Mouse (Mus musculus) limb, embryonic 15.5 days (tissue): ENCODE data around the gene Zfp362. TPM values are rescaled to one million over a fixed set of nuclear protein-coding genes. Genes with fewer than 3 reads are reported as not detected.

Experiments used
- ATAC-seq: fragments of 200-750 bp; cut with Nextera tagmentation; 2 replicates; pipeline ENCODE4 v1.8.0; 2017; ENCODE audit warnings: low read depth, moderate TSS enrichment; ENCODE audit not compliant: insufficient number of reproducible peaks, low FRiP score, low TSS enrichment
- H3K27ac ChIP-seq: fragments of 300-500 bp; sonication (generic); 2 replicates; pipeline ENCODE4 v1.5.1; 2015; ENCODE audit warnings: moderate library complexity, mild to moderate bottlenecking, inconsistent platforms
- H3K27me3 ChIP-seq: fragments of 300-500 bp; sonication (generic); 2 replicates; pipeline ENCODE4 v1.6.1; 2015; ENCODE audit warnings: inconsistent platforms
- H3K36me3 ChIP-seq: fragments of 300-500 bp; sonication (generic); 2 replicates; pipeline ENCODE4 v1.6.1; 2015; ENCODE audit warnings: inconsistent platforms
- H3K4me1 ChIP-seq: fragments of 300-500 bp; sonication (generic); 2 replicates; pipeline ENCODE4 v1.6.1; 2015; ENCODE audit warnings: inconsistent platforms
- H3K4me2 ChIP-seq: fragments of 300-500 bp; sonication (generic); 2 replicates; pipeline ENCODE4 v1.6.1; 2015; ENCODE audit warnings: mild to moderate bottlenecking, inconsistent platforms
- H3K4me3 ChIP-seq: fragments of 300-500 bp; sonication (generic); 2 replicates; pipeline ENCODE4 v1.5.1; 2015; ENCODE audit warnings: mild to moderate bottlenecking, inconsistent platforms
- H3K9ac ChIP-seq: fragments of 300-500 bp; sonication (generic); 2 replicates; pipeline ENCODE4 v1.6.1; 2015; ENCODE audit warnings: inconsistent platforms
- H3K9me3 ChIP-seq: fragments of 300-500 bp; sonication (generic); 2 replicates; pipeline ENCODE4 v1.6.1; 2016; ENCODE audit warnings: inconsistent platforms
- WGBS: fragments of 180-500 bp; shearing (Covaris S2); methylation state at CpG from one replicate; pipeline ENCODE4 v1.1.7; 2015; 5-methylcytosine and 5-hydroxymethylcytosine counted together
- polyA plus RNA-seq: library from polyadenylated mRNA; unstranded; fragments of >200 nt; fragmentation: Nextera tagmentation; extraction: Ambion mirVana; gene quantifications from 2 replicates; pipeline ENCODE4 v1.2.1, GENCODE M21; 2015

The Zfp362 gene
- polyA plus RNA-seq, 1 experiment from 2014 or later: 37.4 TPM

DNA sequence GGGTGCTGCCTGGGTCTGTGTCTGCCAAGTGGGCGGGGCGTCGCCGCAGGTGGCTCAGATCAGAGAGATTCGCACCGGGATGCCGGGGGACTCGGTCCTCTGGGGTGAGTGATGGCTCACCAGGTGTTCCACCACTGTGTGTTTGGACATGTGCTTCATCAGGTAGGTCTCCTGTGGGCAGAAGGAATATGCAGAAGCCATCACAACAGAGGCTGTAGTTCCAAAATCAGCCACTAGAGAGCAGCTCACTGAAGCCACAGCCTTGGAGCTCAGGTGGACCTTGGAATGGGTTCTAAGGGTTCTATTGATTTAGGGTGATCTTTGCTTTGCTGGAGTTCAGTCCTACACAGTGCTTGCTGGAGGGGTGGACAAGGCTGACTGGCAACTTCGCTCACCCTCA lies 31.4 kb downstream of the Zfp362 start:
- Histone ChIP-seq H3K4me3 (no peak overlapping the region), H3K9ac (no peak overlapping the region), H3K4me2 (no peak overlapping the region), H3K27me3 (no peaks in the 10 kb centered on the region), H3K9me3 (no peaks in the 10 kb centered on the region), H3K4me1 (0 out of 2 replicates have a peak, but pooled peaks cover 4% of the 10 kb centered on the region), H3K27ac (no peak overlapping the region), H3K36me3 (peaks cover 76% of the 10 kb centered on the region)
- 88% methylated on average over 9 of the region's 9 CpGs for WGBS
- ATAC-seq: no peak

DNA sequence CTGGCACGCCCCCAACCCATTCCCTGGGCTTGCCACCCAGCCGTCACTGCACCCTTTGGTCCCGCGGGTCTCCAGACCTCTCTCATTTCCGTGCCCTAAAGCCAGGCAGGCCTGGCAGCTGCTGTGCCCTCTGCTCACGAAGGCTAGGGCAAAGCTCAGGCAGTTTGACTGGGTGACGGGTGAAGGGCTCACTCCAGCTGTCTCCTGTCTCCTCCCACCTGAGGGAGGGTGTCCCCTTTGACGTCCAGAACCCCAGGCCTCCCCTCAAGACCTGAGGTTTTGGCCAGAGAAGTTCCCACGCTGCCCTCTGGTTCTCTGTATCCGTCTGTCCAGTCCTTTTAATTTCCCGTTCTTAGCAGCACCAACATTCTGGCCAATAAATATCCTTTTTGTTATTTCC lies 32.0 kb downstream of the Zfp362 start:
- H3K36me3 ChIP-seq: peaks cover 69% of the 10 kb centered on the region
- no peak overlapping the region for H3K4me3 ChIP-seq
- no peak overlapping the region for H3K4me2 ChIP-seq
- no peaks in the 10 kb centered on the region for H3K27me3 ChIP-seq
- H3K27ac ChIP-seq: no peak overlapping the region
- 82% methylated on average over 11 of the region's 11 CpGs for WGBS
- 0 out of 2 replicates have a peak, but pooled peaks cover 4% of the 10 kb centered on the region for H3K4me1 ChIP-seq
- ATAC-seq: no peak
- H3K9ac ChIP-seq: no peak overlapping the region
- no peaks in the 10 kb centered on the region for H3K9me3 ChIP-seq

DNA sequence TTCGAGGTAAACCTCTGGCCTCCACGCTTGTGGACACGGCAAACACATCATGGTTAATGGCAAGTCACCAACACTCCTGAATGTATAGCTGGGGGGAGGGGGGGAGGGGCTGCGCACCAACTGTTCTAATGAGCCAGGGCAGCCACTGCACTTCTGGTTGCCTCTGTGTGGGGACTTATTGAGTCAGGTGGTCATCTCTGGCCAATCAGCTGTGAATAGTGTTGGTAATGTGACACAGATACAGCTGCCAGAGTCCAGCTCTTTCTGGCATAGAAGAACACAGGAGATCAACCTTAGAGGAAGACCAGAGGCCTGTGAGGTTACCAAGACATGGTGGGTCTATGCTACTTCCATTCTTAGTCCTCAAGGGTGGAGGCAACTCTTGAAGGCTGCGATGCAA lies 35.1 kb downstream of the Zfp362 start:
- H3K36me3 ChIP-seq: peaks cover 39% of the 10 kb centered on the region
- 0 out of 2 replicates have a peak, but pooled peaks cover 4% of the 10 kb centered on the region for H3K4me1 ChIP-seq
- H3K9ac ChIP-seq: no peak overlapping the region
- H3K27ac ChIP-seq: no peak overlapping the region
- no peak for ATAC-seq
- no peak overlapping the region for H3K4me3 ChIP-seq
- H3K9me3 ChIP-seq: no peaks in the 10 kb centered on the region
- no peak overlapping the region for H3K4me2 ChIP-seq
- no peaks in the 10 kb centered on the region for H3K27me3 ChIP-seq
- WGBS: 70% methylated on average over 5 of the region's 5 CpGs

DNA sequence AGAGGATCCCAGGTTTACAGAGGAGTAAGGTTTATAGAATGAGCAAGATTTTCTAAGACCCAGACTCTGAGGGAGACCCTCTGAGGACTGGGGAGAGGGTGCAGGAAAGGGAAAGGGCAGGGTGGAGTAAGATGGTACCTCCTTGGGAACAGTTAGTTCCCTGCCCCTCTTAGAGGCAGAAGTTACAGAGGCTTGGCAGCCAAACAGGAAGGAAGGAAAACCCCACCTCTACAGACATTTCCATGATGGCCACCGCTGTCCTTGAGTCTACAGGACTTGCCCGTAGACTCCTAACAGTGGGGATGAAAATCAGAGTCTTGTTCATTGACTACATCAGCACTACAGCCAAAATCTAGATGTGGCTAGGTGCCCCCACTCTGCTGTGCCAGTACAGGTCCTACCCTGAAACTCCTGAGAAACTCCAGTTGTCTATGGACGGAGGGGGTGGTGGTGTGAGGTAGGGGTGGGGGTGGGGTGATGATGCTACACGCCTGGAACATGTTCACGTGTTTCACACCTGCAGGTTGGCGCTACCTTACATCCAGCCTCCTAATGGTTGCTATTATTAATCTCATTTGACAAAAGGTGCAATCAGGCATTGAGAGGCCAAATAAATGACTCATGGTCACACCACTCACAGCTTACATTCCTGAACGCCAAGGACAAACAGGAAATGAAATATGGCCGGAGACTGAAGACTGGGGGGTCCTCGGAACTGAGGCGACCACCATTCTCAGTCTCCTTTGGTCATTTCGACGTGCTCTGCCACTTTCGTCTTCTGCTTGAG lies 36.1 kb downstream of the Zfp362 start:
- Histone ChIP-seq H3K4me3 (no peak overlapping the region), H3K27ac (no peak overlapping the region), H3K4me1 (0 out of 2 replicates have a peak, but pooled peaks cover 4% of the 10 kb centered on the region), H3K27me3 (no peaks in the 10 kb centered on the region), H3K36me3 (peaks cover 30% of the 10 kb centered on the region), H3K9ac (no peak overlapping the region), H3K9me3 (no peaks in the 10 kb centered on the region), H3K4me2 (no peak overlapping the region)
- ATAC-seq: no peak
- 77% methylated on average over 13 of the region's 13 CpGs for WGBS

DNA sequence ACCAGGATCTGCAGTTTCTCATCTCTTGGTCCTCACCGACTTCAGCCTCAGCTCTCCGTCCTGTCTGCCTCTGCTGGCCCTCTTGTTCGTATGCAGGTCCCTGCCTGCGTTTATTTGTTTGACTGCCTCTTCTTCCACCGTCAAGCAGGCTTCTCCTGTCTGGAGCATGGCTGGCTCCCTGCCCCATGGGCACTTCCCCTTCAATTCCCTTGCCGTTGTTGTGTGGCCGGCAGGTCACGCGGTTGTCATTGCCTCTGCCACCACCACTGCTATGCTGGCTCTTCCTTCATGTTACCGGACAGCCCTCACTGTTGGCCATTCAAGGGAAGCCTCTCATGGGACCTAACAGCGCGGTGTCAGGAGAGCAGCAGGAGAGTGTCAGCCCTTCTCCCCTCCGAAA lies 37.7 kb downstream of the Zfp362 start:
- no peak overlapping the region for H3K9ac ChIP-seq
- H3K27ac ChIP-seq: no peak overlapping the region
- no peak overlapping the region for H3K4me3 ChIP-seq
- ATAC-seq: no peak
- peaks cover 14% of the 10 kb centered on the region for H3K36me3 ChIP-seq
- 0 out of 2 replicates have a peak, but pooled peaks cover 4% of the 10 kb centered on the region for H3K4me1 ChIP-seq
- H3K27me3 ChIP-seq: no peaks in the 10 kb centered on the region
- H3K4me2 ChIP-seq: no peak overlapping the region
- H3K9me3 ChIP-seq: no peaks in the 10 kb centered on the region
- WGBS: 70% methylated on average over 13 of the region's 13 CpGs

DNA sequence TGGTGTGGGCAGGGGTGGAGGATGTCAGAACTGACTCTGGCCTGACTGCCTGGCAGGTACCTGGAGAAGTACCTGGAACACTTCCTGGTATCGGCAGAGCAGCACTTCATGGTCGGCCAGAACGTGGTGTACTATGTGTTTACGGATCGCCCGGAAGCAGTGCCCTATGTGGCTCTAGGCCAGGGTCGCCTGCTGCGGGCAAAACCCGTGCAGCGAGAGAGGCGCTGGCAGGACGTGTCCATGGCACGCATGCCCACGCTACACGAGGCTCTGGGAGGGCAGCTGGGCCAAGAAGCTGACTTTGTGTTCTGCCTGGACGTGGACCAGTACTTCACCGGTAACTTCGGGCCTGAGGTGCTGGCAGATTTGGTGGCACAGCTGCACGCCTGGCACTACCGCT lies 38.9 kb downstream of the Zfp362 start:
- Histone ChIP-seq H3K4me1 (0 out of 2 replicates have a peak, but pooled peaks cover 4% of the 10 kb centered on the region), H3K27ac (no peak overlapping the region), H3K4me3 (no peak overlapping the region), H3K9ac (no peak overlapping the region), H3K27me3 (no peaks in the 10 kb centered on the region), H3K9me3 (no peaks in the 10 kb centered on the region), H3K4me2 (no peak overlapping the region), H3K36me3 (peaks cover 3% of the 10 kb centered on the region; the same call in 1 of the 2 replicates)
- 93% methylated on average over 20 of the region's 20 CpGs for WGBS
- no peak for ATAC-seq

DNA sequence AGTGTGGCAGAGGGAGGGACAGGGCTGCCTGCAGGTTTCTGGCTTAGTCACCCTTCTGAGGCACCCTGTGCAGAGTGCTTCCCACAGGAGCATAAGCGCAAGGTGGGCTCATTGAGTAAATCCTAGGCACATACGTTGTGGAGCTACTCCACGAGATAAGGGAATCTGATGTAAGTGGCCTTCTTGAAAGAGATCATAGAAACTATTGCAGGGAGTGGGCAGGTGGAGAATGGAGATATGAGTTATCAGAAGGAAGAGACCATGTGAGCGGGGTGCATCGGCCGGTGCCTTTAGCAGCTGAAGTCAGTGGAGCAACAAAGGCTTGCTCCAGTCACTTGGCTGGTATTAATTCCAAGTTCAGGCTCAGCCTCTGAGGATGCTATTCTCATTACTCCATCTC lies 45.8 kb downstream of the Zfp362 start:
- no peaks in the 10 kb centered on the region for H3K9me3 ChIP-seq
- 0 out of 2 replicates have a peak, but pooled peaks cover 1% of the 10 kb centered on the region for H3K36me3 ChIP-seq
- no peak overlapping the region for H3K9ac ChIP-seq
- no peak overlapping the region for H3K27ac ChIP-seq
- H3K4me2 ChIP-seq: no peak overlapping the region
- peaks cover 11% of the 10 kb centered on the region; the same call in 1 of the 2 replicates for H3K4me1 ChIP-seq
- no peaks in the 10 kb centered on the region for H3K27me3 ChIP-seq
- WGBS: 90% methylated on average over 6 of the region's 6 CpGs
- ATAC-seq: no peak
- no peak overlapping the region for H3K4me3 ChIP-seq

DNA sequence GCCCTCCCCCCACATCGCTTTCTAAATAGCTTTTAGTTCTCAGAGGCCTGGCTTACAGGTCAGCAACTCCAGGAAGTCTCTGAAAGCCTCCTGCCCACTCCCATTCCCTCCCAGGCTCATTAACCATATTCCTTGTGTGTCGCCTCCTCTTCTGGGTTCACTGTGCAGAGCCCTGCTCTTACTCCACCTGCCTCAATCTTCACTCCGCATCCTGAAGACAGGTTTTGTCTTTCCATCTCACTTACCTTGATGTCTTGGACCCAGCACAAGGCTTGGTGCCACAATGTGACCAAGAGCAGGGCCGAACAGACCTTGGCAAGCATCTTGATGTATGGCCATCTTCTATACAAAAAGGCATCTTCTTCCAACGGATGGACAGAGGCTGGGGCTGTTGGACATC lies 46.6 kb downstream of the Zfp362 start:
- Histone ChIP-seq H3K4me3 (no peak overlapping the region), H3K4me1 (peaks cover 13% of the 10 kb centered on the region; the same call in 1 of the 2 replicates), H3K27me3 (no peaks in the 10 kb centered on the region), H3K9ac (no peak overlapping the region), H3K36me3 (0 out of 2 replicates have a peak, but pooled peaks cover 4% of the 10 kb centered on the region), H3K4me2 (no peak overlapping the region), H3K27ac (no peak overlapping the region), H3K9me3 (no peaks in the 10 kb centered on the region)
- WGBS: 82% methylated on average over 5 of the region's 5 CpGs
- ATAC-seq: no peak

DNA sequence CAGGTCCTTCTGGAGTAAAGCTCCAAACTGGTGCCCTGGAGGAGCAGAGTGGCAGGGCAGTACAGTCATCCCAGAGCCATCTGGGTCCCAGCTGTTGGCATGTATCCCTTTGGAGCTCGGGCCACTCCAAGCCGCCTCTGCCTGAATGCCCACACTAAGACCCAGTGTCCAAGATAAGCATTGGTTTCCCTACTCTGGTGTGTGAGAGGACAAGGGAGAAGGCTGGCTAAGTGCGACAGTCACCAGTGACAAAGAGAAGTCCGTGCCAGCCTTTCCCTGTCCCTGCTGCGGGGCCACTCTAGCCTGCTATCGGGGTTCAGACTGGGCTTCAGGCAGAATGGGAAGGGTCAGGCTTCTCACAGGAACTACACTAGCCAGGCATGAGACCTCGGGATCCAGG lies 49.9 kb downstream of the Zfp362 start:
- Histone ChIP-seq H3K9ac (no peak overlapping the region), H3K36me3 (peaks cover 36% of the 10 kb centered on the region), H3K4me3 (no peak overlapping the region), H3K4me2 (no peak overlapping the region), H3K4me1 (peaks cover 16% of the 10 kb centered on the region; the same call in 1 of the 2 replicates), H3K27ac (0 out of 2 replicates have a peak overlapping the region, but pooled peaks have one; percentile 11), H3K9me3 (no peaks in the 10 kb centered on the region), H3K27me3 (no peaks in the 10 kb centered on the region)
- ATAC-seq: no peak
- 75% methylated on average over 7 of the region's 7 CpGs for WGBS

DNA sequence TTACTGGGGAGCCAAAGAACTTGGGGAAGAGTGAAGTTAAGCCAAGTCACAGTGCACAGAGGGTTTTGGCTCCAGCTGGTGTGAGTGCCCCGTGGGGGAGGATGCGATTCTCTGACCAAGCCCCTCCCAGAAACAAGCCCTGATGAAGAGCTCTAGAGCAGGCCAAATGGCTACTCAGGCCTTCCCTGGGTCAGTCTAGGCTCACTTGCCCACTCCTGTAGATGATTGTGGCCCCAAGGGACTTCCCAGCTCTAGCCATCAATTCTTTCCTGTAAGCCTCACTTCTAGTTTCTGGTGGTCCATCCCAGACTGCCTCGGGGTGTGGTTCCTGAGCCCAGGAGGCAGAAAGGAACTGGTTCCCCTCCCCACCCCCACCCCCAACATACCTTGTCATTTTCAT lies 50.8 kb downstream of the Zfp362 start, which contains the start of gene A3galt2:
Gene A3galt2, plus strand, starts transcription at position 301 of the 400 bp plus-strand sequence.
- H3K9me3 ChIP-seq: no peaks in the 10 kb centered on the region
- 0 out of 2 replicates have a peak within 1 kb of the TSS, but pooled peaks have one; percentile 11 for H3K27ac ChIP-seq
- peaks cover 16% of the 10 kb centered on the region; the same call in 1 of the 2 replicates for H3K4me1 ChIP-seq
- no peak within 1 kb of the TSS for H3K9ac ChIP-seq
- no peak within 1 kb of the TSS for H3K4me2 ChIP-seq
- no peaks in the 10 kb centered on the region for H3K27me3 ChIP-seq
- ATAC-seq: no peak
- WGBS: 71% methylated on average over 3 of the region's 3 CpGs
- peaks cover 43% of the 10 kb centered on the region for H3K36me3 ChIP-seq
- no peak within 1 kb of the TSS for H3K4me3 ChIP-seq

DNA sequence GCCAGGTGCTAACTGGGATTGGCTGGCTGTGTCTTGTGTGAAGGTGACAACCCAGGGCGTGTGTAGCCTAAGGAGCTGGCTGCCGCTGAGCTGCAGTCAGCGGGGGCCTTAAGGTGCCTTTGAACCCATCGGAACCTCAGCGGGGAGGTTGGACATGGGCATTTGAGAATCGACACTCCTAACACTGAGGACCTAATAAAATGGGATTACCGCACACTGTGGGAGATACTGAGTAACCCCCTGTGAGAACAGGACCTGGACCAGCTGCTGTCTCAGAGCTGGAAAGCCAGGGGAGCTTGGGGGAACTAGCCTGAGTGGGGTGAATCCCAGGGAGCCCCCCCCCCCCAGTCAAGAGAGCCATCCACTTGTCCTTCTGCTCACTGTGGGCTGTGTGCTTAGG lies 52.3 kb downstream of the Zfp362 start:
- Histone ChIP-seq H3K27me3 (no peaks in the 10 kb centered on the region), H3K4me3 (no peak overlapping the region), H3K9ac (no peak overlapping the region), H3K27ac (no peak overlapping the region), H3K4me1 (peaks cover 16% of the 10 kb centered on the region; the same call in 1 of the 2 replicates), H3K36me3 (peaks cover 58% of the 10 kb centered on the region), H3K9me3 (no peaks in the 10 kb centered on the region), H3K4me2 (no peak overlapping the region)
- no peak for ATAC-seq
- WGBS: 77% methylated on average over 7 of the region's 7 CpGs

DNA sequence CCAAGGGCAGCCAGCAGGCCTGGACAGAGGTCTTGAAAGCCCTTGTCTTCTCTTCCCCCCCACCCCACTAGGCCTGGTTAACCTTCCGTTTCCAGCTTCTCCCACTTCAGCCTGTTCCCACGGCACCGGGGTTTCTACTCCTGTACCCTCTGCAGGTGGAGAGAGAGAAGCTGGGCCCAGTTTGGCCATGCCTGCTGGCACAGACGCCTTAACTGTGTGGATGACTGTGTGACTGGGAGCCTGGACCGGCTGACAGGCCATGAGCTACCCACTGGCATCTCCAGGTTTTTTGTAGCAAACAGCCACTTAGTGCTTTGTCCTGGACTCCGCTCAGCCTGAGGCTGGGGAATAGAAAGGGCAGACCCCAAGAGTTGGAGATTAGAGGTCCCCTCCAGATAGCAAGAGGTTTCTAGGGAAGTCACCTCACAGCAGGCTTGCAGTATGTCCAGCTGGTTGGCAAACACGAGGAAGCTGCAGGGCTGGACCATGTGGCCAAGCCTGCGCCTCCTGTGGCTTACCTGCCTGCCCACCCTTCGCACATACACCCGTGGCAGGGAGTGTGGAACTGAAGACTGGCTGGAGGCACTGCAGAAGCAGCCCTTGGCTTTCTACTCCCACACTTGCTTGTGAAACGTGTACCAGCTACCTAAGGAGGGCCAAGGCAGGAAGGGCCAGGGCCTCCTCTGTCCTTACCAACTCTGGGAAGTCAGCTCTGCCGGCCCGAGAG lies 53.7 kb downstream of the Zfp362 start:
- H3K4me3 ChIP-seq: no peak overlapping the region
- no peaks in the 10 kb centered on the region for H3K27me3 ChIP-seq
- peaks cover 72% of the 10 kb centered on the region for H3K36me3 ChIP-seq
- H3K27ac ChIP-seq: no peak overlapping the region
- no peak overlapping the region for H3K9ac ChIP-seq
- H3K4me2 ChIP-seq: no peak overlapping the region
- ATAC-seq: no peak
- no peaks in the 10 kb centered on the region for H3K9me3 ChIP-seq
- WGBS: 83% methylated on average over 13 of the region's 13 CpGs
- H3K4me1 ChIP-seq: peaks cover 19% of the 10 kb centered on the region; the same call in 1 of the 2 replicates
